Mouse (Mus musculus) forebrain, embryonic 13.5 days (tissue): Measurements from ENCODE around the gene Pik3r5. TPM values are rescaled to one million over a fixed set of nuclear protein-coding genes. Genes with fewer than 3 reads are reported as not detected.

Source experiments
- ATAC-seq: fragments of 200-750 bp; cut with Nextera tagmentation; 2 replicates; pipeline ENCODE4 v1.8.0; 2017
- H3K27ac ChIP-seq: fragments of 300-500 bp; sonication (generic); 2 replicates; pipeline ENCODE4 v1.5.1; 2015; ENCODE audit warnings: inconsistent platforms, mild to moderate bottlenecking, moderate library complexity
- H3K27me3 ChIP-seq: fragments of 300-500 bp; sonication (generic); 2 replicates; pipeline ENCODE4 v1.6.1; 2015; ENCODE audit warnings: mild to moderate bottlenecking, inconsistent platforms
- H3K36me3 ChIP-seq: fragments of 300-500 bp; sonication (generic); 2 replicates; pipeline ENCODE4 v1.6.1; 2015; ENCODE audit warnings: mild to moderate bottlenecking, inconsistent platforms; ENCODE audit not compliant: poor library complexity, severe bottlenecking
- H3K4me1 ChIP-seq: fragments of 300-500 bp; sonication (generic); 2 replicates; pipeline ENCODE4 v1.6.1; 2015; ENCODE audit warnings: inconsistent platforms
- H3K4me2 ChIP-seq: fragments of 300-500 bp; sonication (generic); 2 replicates; pipeline ENCODE4 v1.6.1; 2015; ENCODE audit warnings: inconsistent platforms, mild to moderate bottlenecking, moderate library complexity
- H3K4me3 ChIP-seq: fragments of 300-500 bp; sonication (generic); 2 replicates; pipeline ENCODE4 v1.5.1; 2015; ENCODE audit warnings: mild to moderate bottlenecking, inconsistent platforms
- H3K9ac ChIP-seq: fragments of 300-500 bp; sonication (generic); 2 replicates; pipeline ENCODE4 v1.6.1; 2015; ENCODE audit warnings: mild to moderate bottlenecking, inconsistent platforms
- H3K9me3 ChIP-seq: fragments of 300-500 bp; sonication (generic); replicated peaks from 2 replicates; pipeline ENCODE4 v1.6.1; 2016; ENCODE audit warnings: inconsistent platforms
- WGBS: fragments of 180-500 bp; shearing (Covaris S2); methylation state at CpG from one replicate; pipeline ENCODE4 v1.1.7; 2015; 5-methylcytosine and 5-hydroxymethylcytosine counted together
- polyA plus RNA-seq: library from polyadenylated mRNA; unstranded; fragments of >200 nt; fragmentation: Nextera tagmentation; extraction: Ambion mirVana; gene quantifications from 2 replicates; pipeline ENCODE4 v1.2.1, GENCODE M21; 2015

Gene Pik3r5
- polyA plus RNA-seq, 1 experiment from 2014 or later = 0.15 TPM

DNA sequence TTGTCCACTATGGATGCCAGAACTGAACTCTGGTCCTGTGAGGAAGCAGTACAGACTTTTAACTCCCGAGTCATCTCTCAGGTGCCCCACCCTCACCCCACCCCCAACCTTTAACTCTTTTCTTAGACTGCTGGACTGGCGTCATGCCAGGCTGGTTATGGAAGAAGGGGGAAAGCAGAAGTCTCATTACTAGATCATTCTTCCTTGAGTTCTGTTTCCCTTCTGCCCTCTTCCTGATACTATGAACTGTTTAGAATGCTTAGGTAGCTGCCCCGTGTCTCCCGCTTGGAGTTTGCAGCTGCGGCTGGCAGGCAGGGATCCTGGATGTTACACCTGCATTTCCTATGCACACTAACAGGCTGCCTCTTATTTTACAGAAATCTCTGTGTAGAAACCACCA lies 87.9 kb downstream of the Pik3r5 start:
- Histone ChIP-seq H3K27me3 (no peaks in the 10 kb centered on the region), H3K4me3 (no peak overlapping the region), H3K9me3 (peaks cover 5% of the 10 kb centered on the region; the same call in 1 of the 2 replicates), H3K4me2 (no peak overlapping the region), H3K9ac (no peak overlapping the region), H3K27ac (no peak overlapping the region), H3K4me1 (no peaks in the 10 kb centered on the region), H3K36me3 (no peaks in the 10 kb centered on the region)
- ATAC-seq = no peak
- 93% methylated on average over 5 of the region's 5 CpGs for WGBS

DNA sequence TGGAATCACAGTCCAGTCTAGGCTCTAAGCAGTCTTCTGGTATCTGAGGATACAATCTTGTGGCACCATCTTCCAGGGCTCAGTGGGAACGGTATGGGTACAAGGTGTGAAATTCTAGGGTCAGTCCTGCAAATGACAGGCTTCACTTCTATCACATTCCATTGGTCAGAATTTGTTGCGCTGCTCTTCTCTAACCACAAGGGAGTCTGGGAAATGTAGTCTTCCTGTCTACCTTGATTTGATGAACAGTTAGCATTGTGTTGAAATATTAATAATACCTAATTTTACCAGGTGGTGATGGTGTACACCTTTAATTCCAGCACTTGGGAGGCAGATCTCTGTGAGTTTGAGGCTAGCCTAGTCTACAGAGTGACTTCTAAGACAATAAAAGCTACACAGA lies 88.5 kb downstream of the Pik3r5 start:
- Histone ChIP-seq H3K4me2 (no peak overlapping the region), H3K36me3 (no peaks in the 10 kb centered on the region), H3K4me3 (no peak overlapping the region), H3K4me1 (no peaks in the 10 kb centered on the region), H3K9ac (no peak overlapping the region), H3K27ac (no peak overlapping the region), H3K9me3 (peaks cover 5% of the 10 kb centered on the region; the same call in 1 of the 2 replicates), H3K27me3 (no peaks in the 10 kb centered on the region)
- no peak for ATAC-seq
- 90% methylated on average over 2 of the region's 2 CpGs for WGBS

DNA sequence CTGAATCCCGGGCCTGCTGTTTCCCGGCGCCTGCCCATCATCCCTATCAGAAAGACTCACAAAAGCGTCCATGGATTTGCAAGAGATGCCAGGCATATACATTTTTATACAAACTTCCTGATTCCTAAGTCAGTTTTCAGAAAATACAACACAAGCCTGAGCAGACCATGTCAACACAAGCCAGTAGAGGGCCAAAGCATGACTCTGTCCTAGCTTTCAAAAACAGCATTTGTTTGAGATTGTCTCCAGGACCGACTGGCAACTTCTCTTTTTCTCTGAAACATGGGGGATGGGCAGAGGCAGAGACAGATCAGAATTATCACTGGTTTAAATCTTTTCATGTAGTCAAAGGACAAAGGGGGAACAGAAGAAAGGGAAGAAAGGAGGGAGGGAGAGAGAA lies 89.4 kb downstream of the Pik3r5 start:
- no peak overlapping the region for H3K4me3 ChIP-seq
- WGBS = 81% methylated on average over 5 of the region's 5 CpGs
- no peak for ATAC-seq
- no peak overlapping the region for H3K9ac ChIP-seq
- no peak overlapping the region for H3K27ac ChIP-seq
- H3K27me3 ChIP-seq = no peaks in the 10 kb centered on the region
- H3K36me3 ChIP-seq = no peaks in the 10 kb centered on the region
- no peaks in the 10 kb centered on the region for H3K4me1 ChIP-seq
- H3K9me3 ChIP-seq = peaks cover 5% of the 10 kb centered on the region; the same call in 1 of the 2 replicates
- no peak overlapping the region for H3K4me2 ChIP-seq

- no peaks in the 10 kb centered on the region for H3K4me1 ChIP-seq
- no peaks in the 10 kb centered on the region for H3K36me3 ChIP-seq
- ATAC-seq = no peak
- no peak overlapping the region for H3K27ac ChIP-seq
- H3K4me2 ChIP-seq = no peak overlapping the region
- no peak overlapping the region for H3K9ac ChIP-seq
- H3K27me3 ChIP-seq = 0 out of 2 replicates have a peak, but pooled peaks cover 4% of the 10 kb centered on the region
- WGBS = 83% methylated on average over 4 of the region's 4 CpGs
- no peaks in the 10 kb centered on the region for H3K9me3 ChIP-seq
- no peak overlapping the region for H3K4me3 ChIP-seq
Measured at GRCm38 (mm10) chr11:68526441-68526840, 94.5 kb downstream of the Pik3r5 start.

- Histone ChIP-seq H3K4me2 (no peak overlapping the region), H3K9me3 (no peaks in the 10 kb centered on the region), H3K36me3 (no peaks in the 10 kb centered on the region), H3K4me1 (no peaks in the 10 kb centered on the region), H3K27ac (no peak overlapping the region), H3K9ac (no peak overlapping the region), H3K27me3 (0 out of 2 replicates have a peak, but pooled peaks cover 4% of the 10 kb centered on the region), H3K4me3 (no peak overlapping the region)
- no peak for ATAC-seq
- whole genome bisulfite sequencing = 26% methylated on average over 16 of the region's 16 CpGs
Measured at GRCm38 (mm10) chr11:68531066-68531806, 99.3 kb downstream of the Pik3r5 start.

DNA sequence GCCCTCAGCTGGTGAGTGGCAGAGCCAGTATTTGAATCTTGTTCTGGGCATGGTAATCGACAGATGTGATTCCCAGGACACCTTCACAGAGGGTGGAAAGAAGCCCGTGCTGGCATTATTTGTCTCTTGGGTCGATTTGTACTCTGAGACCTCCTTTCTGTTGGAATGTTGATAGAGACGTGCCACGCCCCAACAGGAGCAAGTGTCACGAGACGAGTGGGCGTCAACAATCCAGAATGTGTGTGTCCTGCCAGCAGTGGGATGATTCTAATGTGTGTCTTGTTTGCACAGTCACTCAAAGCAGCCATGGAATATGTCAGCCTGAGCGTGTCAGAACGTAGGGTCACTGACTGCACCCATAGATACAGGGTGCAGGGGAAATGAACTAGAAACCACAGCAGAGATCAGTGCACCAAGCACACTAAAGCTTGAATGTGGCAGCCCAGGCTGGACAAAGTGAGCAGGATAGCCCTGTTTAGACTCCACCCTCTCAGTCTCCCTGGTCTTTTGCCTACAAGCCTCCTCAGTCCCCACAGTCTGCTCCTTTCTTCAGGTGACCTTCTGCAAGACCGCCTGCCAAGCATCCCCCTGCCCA lies 100.1 kb downstream of the Pik3r5 start:
- 0 out of 2 replicates have a peak, but pooled peaks cover 4% of the 10 kb centered on the region for H3K27me3 ChIP-seq
- no peaks in the 10 kb centered on the region for H3K36me3 ChIP-seq
- no peak overlapping the region for H3K4me3 ChIP-seq
- H3K4me2 ChIP-seq = no peak overlapping the region
- H3K9me3 ChIP-seq = no peaks in the 10 kb centered on the region
- H3K27ac ChIP-seq = no peak overlapping the region
- 0 out of 2 replicates have a peak, but pooled peaks cover 3% of the 10 kb centered on the region for H3K4me1 ChIP-seq
- no peak overlapping the region for H3K9ac ChIP-seq
- 84% methylated on average over 11 of the region's 11 CpGs for WGBS
- no peak for ATAC-seq

- Histone ChIP-seq H3K9me3 (no peaks in the 10 kb centered on the region), H3K9ac (no peak overlapping the region), H3K27me3 (0 out of 2 replicates have a peak, but pooled peaks cover 4% of the 10 kb centered on the region), H3K27ac (no peak overlapping the region), H3K4me1 (0 out of 2 replicates have a peak, but pooled peaks cover 3% of the 10 kb centered on the region), H3K4me3 (no peak overlapping the region), H3K4me2 (no peak overlapping the region), H3K36me3 (no peaks in the 10 kb centered on the region)
- 83% methylated on average over 5 of the region's 5 CpGs for WGBS
- ATAC-seq = no peak
Measured at GRCm38 (mm10) chr11:68532773-68533172, 100.9 kb downstream of the Pik3r5 start.

DNA sequence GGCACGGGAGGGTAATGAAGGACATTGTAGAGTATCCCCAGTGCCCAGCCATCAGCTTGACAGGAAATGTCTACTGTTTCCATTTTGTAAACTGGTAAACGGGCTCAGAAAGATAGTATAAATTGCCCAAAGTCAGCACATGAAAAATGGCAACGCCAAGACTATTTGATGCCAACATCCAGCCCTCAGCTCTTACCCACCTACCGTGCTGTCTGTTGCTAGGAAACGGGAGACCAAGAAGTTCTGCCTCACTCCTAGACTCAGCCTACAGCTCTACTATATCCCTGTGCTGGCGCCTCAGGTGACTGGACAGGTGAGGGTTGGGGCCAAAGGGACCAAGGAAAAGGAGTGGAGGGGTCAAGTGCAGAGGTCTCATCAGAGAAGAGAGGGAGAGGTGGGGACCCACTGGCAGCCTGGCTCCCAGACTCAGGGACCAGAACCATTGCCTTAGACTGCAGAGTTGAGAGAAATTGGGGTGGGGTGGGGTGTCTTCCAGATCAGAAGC lies 102.1 kb downstream of the Pik3r5 start:
- Histone ChIP-seq H3K9me3 (no peaks in the 10 kb centered on the region), H3K27me3 (0 out of 2 replicates have a peak, but pooled peaks cover 4% of the 10 kb centered on the region), H3K36me3 (no peaks in the 10 kb centered on the region), H3K4me3 (no peak overlapping the region), H3K4me1 (0 out of 2 replicates have a peak, but pooled peaks cover 3% of the 10 kb centered on the region), H3K4me2 (no peak overlapping the region), H3K27ac (no peak overlapping the region), H3K9ac (no peak overlapping the region)
- ATAC-seq = no peak
- 81% methylated on average over 6 of the region's 6 CpGs for WGBS

GRCm38 (mm10) chr11:68536026-68536425 lies 104.1 kb downstream of the Pik3r5 start:
- Histone ChIP-seq H3K4me3 (no peak overlapping the region), H3K9ac (no peak overlapping the region), H3K27ac (no peak overlapping the region), H3K4me1 (0 out of 2 replicates have a peak, but pooled peaks cover 3% of the 10 kb centered on the region), H3K36me3 (no peaks in the 10 kb centered on the region), H3K4me2 (no peak overlapping the region), H3K9me3 (no peaks in the 10 kb centered on the region), H3K27me3 (0 out of 2 replicates have a peak, but pooled peaks cover 3% of the 10 kb centered on the region)
- ATAC-seq = no peak
- WGBS = 79% methylated on average over 4 of the region's 4 CpGs

DNA sequence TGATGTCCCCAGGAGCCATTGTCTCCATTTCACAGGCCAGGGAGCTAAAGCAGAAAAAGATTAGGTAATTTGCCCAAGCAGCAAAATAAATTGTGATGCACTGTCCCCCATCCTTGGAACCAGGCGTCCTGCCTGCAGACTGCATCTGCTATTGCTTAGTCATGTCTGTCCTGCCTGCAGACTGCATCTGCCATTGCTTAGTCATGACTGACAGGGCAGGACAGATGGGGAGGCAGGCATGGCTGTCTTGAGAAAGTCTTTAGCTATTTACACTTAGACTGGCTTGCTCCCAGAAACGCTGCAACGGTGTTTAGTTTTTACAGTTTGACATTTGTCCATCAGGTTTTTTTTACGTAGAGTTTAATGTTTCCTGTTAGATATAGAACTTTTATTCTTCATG lies 104.5 kb downstream of the Pik3r5 start:
- H3K4me1 ChIP-seq = 0 out of 2 replicates have a peak, but pooled peaks cover 3% of the 10 kb centered on the region
- H3K4me2 ChIP-seq = no peak overlapping the region
- no peaks in the 10 kb centered on the region for H3K9me3 ChIP-seq
- H3K9ac ChIP-seq = no peak overlapping the region
- ATAC-seq = no peak
- H3K27ac ChIP-seq = no peak overlapping the region
- H3K4me3 ChIP-seq = no peak overlapping the region
- WGBS = 51% methylated on average over 4 of the region's 4 CpGs
- no peaks in the 10 kb centered on the region for H3K27me3 ChIP-seq
- H3K36me3 ChIP-seq = no peaks in the 10 kb centered on the region

DNA sequence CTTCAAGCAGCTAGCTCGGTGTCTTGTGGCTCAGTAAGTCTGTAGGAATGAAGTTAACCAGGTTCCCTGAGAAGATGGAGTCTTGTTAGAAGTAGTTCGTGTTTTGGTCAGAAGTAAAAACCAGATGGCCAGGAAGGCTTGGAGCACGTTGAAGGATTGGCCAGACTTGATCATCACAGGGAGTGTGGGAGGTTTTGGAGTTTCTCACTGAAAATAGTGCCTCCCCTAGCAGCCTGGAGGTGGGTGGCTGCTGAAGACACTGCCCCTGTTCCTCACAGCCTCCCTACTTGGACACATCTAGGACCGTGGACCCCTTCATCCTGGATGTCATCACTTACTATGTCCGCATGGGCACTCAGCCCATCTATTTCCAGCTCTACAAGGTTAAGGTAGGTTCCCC lies 107.7 kb downstream of the Pik3r5 start:
- Histone ChIP-seq H3K9me3 (no peaks in the 10 kb centered on the region), H3K9ac (no peak overlapping the region), H3K27ac (no peak overlapping the region), H3K27me3 (no peaks in the 10 kb centered on the region), H3K4me1 (0 out of 2 replicates have a peak, but pooled peaks cover 3% of the 10 kb centered on the region), H3K4me3 (no peak overlapping the region), H3K4me2 (no peak overlapping the region), H3K36me3 (no peaks in the 10 kb centered on the region)
- no peak for ATAC-seq
- 66% methylated on average over 5 of the region's 5 CpGs for WGBS

GRCm38 (mm10) chr11:68544554-68544953 lies 112.6 kb downstream of the Pik3r5 start:
- Histone ChIP-seq H3K4me3 (no peak overlapping the region), H3K27me3 (no peaks in the 10 kb centered on the region), H3K27ac (no peak overlapping the region), H3K4me2 (no peak overlapping the region), H3K9me3 (no peaks in the 10 kb centered on the region), H3K9ac (no peak overlapping the region), H3K36me3 (no peaks in the 10 kb centered on the region), H3K4me1 (no peaks in the 10 kb centered on the region)
- no peak for ATAC-seq
- WGBS = 8% methylated on average over 8 of the region's 8 CpGs
